Mouse (Mus musculus) embryo, embryonic 11.5 days (tissue): ENCODE results near the gene Rnf19b.

Source experiments
- DNase-seq: peaks from one replicate; pipeline ENCODE4 v3.0.0-alpha.2; 2012; ENCODE audit warnings: low read depth, low spot score

Rnf19b gene

DNA sequence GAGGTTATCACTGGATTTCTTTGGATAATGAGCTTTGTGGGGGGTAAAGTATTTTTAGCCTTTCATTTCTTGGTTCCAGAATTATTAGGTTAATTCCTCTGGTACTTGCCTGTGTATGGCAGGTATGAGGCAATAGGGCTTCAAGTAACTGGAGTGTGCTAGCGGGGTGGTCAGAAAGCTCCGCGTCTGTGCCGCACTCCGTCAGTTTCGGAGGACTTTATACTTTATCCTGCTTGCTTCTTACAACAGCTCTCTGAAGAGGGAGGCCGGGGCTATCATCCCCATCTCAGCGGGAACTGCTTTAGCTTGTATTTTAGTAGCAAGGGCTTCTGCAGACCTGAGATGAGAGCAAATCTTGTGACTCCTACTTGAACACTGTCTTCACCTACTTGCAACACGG is 21.1 kb downstream of the Rnf19b start:
- DNase-seq, result no peak

- DNase-seq, result no peak
Observed at GRCm38 (mm10) chr4:129081041-129081440, 23.0 kb downstream of the Rnf19b start.

- no peak for DNase-seq
Observed at GRCm38 (mm10) chr4:129081512-129081911, 23.4 kb downstream of the Rnf19b start.

- no peak for DNase-seq
Observed at GRCm38 (mm10) chr4:129081939-129082338, 23.9 kb downstream of the Rnf19b start.

- DNase-seq, result peak; percentile 51
Observed at GRCm38 (mm10) chr4:129082379-129083115, 24.5 kb downstream of the Rnf19b start.

DNA sequence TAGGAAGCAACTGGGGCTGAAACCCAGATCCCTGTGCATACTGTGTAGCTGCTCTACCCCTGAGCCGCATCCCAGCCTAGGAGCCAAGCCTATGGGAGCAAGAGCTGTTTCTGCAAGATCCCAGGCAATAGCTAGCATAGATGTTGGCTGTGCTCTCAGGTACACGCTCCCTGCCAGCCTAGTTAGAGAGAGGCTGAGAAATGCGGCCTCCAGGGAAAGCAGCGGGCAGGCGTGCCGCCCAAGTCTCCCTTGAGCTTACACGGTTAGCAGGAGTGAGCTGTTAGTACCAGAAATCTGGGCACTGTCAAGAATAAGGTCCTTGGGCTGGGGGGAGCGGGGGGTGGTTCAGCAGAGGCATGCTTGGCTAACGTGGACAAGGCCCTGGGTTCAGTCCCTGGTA is 26.8 kb downstream of the Rnf19b start:
- DNase-seq, result no peak

DNA sequence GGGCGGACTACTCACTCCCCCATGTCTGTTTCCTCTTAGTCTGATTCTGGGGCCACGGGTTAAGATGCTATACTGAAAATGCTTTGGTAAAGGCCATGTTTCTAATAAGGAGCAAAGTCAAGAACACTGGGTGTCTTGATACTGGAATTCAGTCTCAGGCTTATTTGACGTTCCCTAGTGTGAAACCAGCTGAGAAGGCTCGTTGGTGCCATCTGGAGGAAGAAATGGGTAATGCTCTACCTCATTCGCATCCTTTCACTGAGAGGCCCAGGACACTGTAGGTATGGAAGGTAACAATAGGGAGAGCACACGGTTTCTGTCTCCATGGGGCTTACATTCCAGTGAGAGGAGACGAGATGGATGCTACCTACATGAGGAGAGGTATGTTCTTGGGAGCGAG is 28.0 kb downstream of the Rnf19b start:
- DNase-seq, result peak; percentile 67

DNA sequence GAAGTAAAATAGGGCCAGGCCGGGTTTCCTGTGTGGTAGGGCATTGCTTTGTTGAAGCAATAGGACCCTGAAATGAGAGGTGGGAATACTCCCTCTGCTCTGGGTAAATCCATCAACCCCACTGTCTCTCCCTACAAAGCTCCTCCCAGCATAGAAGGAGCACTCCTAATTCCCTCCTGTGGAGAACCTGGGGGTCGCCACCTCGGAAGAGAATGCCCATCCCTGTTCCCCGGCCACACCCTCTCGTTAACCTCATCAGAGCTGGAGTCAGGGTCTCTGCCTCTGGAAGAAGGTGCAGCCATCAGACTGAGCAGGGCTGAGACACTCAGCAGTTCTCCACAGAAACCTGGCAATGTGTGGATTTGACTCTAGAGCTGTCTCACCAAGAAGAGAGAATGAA is 29.8 kb downstream of the Rnf19b start:
- DNase-seq, result no peak

DNA sequence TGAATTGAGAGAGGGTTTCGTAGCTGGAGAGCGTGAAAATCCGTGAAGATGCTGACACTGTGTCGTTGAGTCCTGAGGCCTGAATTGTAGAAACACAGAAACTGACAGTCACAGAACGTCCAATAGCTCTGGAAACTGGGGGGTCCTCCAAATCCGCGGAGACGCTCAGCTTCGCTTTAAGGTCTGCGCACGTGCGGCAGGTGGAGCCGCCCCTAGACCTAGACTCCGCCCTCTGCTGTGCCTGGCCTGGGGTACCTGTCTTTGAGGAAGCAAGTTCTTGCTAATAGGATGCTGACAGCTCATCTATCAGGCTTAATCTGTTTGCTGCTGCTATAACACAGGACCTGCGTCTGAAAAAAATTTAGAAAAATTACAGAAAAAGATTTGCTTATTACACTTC is 37.2 kb downstream of the Rnf19b start:
- no peak for DNase-seq

DNA sequence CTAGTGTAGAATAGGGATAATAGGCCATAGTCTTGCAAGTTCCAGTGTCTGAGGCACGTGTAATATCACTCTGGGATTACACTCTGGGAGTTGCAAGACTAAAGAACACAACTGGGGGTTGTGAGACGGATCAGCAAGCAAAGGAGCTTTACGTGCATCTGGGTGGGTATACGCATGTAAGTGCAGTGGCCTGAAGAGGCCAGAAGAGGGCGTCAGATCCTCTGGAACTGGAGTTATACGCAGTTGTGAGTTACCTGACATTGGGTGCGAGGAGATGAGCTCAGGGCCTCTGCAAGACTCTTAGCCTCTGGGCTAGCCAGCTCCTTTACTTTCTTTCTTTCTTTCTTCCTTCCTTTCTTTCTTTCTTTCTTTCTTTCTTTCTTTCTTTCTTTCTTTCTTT is 38.9 kb downstream of the Rnf19b start:
- DNase-seq, result no peak

DNA sequence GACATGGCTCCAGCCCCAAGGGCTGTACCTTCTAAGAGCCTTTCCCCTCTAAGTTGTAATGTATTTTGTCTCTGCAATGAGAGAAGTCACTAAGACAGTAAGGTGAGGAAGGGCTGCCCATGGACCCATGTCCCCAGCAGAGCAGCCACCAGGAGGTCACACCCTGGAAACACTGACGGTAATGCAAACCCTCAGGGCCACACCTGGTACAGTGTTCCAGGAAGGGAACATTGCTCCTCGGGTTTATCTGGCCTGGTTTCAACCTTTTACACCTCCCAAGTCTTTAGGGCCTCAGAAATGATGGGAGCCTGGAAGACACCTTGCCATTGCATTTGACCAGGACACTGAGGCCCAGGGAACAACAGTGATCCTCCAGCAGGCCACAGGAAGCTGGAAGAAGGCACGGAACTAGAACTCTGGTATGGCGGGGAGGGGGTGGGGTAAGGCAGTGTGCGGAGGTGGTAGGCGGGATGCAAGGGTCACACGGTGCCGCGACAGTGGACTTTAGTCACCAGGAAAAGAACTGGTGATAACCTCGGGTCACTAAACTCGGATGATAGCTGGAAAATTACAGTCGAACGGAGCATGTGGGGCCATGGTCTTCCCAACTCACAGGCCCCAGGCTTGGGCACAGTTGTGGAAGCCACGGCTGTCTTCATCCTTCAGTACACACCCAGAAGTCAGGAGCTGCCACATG is 44.2 kb downstream of the Rnf19b start:
- DNase-seq, result no peak

GRCm38 (mm10) chr4:129105356-129105755 is 47.3 kb downstream of the Rnf19b start, which contains the start of gene Tmem54:
Gene Tmem54, plus strand, starts transcription at chr4:129105548.
- DNase-seq, result no peak

GRCm38 (mm10) chr4:129106073-129106472 is 48.0 kb downstream of the Rnf19b start:
- no peak for DNase-seq

- no peak for DNase-seq
Observed at GRCm38 (mm10) chr4:129107348-129107899, 49.4 kb downstream of the Rnf19b start.

DNA sequence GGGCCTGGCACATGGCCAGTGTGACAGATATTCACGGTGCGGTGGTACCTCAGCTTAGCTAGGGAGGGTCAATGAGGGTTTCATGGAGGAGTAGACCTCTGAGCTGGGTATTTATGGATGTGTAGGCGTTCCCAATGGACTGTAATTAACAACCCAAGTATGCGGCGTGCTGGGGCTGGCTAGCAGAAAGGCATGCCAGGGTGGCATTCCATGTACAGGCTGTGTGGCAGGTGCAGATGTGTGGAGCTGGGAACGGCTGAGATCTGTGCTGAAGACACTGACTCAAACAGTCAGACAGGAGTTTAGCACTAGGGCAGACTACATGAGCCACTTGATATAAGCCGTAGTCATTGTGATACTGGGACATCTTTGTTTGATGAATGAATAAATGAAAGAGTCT is 50.6 kb downstream of the Rnf19b start:
- DNase-seq, result no peak

DNA sequence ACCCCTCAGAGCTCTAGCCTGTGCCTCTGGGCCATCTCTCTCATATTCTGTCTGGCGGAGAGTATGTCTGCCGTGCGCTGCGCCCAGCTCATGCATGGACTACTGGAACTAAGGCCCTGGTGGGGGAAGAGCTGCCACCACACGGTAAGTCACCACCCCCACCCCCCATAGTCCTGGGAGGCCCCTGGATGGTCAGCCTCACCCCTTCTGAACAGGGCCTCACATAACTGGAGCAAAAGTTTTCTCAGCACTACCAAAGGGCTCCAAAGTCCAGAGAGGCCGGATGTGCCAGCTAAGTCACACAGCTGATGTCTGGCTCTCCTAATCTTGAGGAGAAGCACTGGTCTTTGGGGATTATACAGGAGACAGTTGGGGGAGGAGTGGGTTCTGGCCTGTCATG is 52.7 kb downstream of the Rnf19b start:
- no peak for DNase-seq

DNA sequence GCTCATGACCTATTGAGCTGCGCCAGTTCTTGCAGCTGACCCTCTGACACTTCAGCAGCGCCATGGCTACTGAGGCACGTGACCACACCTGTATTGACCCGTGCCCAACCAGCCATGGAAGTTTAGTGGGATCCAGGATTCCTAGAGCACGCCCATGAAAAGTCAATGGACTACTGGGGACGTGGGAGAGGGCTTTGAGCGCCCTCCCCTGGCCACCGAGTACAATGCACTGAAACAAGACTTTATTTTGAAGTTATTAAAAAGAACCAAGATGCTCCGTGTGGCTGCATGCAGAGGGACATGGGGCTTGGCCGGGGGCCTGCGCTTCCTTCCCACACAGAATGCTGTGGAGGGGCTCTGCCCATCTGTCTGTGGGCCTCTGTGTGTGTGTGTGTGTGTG is 53.3 kb downstream of the Rnf19b start:
- no peak for DNase-seq

DNA sequence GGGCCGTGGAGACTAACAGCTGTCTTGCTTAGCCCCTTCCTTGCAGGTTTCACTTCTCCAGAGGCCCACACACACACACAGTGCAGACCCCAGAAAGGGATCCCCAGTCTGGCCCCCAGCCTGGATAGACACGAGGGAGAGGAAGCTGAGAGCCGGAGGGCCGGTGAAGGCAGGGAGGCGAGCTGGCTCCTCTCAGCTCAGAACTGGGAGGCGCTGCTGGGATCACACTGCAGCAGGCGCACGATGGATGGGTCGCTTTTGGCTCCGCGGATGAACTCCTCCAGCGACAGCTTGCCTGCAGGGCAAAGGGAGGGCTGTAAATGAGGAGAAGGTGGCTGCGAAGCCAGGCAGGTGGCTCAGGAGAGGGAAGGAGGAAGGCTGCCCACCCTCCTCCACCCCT is 54.2 kb downstream of the Rnf19b start:
- DNase-seq, result no peak

GRCm38 (mm10) chr4:129113083-129113988 is 55.3 kb downstream of the Rnf19b start:
- DNase-seq, result peak; percentile 77

- DNase-seq, result no peak
Observed at GRCm38 (mm10) chr4:129116703-129117102, 58.6 kb downstream of the Rnf19b start.

DNA sequence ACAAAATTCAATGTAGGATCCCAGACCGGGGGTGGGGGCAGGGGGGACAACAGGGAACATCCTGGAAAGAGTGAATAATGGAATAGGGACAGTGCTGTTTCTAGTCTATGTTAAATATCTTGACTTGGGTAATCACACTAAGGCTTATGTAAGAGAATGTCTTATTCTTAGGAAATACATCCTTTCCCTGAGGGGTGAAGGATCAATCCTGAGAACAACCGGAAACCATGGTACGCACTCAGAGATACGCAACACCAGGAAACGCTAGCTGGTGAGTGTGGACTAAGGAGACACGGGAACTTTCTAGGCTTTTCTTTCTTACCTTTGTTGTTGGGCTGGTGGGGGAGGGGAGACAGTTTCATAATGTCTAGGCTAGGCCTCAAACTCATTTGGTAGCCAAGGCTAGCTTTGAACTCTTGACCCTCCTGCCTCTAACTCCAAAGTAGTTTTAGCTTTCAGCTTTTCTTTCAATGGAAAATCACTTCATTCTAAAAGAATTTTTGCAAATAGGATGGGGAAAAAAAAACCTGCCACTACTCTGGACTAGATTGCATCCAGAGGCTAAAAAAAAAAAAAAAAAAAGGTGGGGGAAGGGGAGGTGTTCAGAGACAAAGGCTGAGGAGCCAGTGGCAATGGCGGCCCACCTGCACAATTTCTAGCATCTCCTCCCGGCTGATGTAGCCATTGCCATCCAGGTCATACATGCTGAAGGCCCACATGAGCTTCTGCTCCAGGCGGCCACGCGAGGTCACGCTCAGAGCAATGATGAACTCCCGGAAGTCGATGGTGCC is 59.8 kb downstream of the Rnf19b start:
- DNase-seq, result no peak
